Mouse (Mus musculus) naive thymus-derived CD4-positive, alpha-beta T cell, adult 2 months (primary cell): ENCODE measurements at regions not wholly inside any gene's neighbourhood (a gene's known extent, or its start where the extent isn't known, plus 50 kb on each side); places are given as distances from the start of the nearest gene placed in this dataset.

Source experiments
- DNase-seq: peaks from one replicate; pipeline ENCODE4 v3.0.0-alpha.2; 2011; ENCODE audit warnings: low read depth

GRCm38 (mm10) chr13:38751876-38752275, 93.0 kb upstream of the Eef1e1 start:
- no peak for DNase-seq

GRCm38 (mm10) chr13:38740066-38740465, 81.2 kb upstream of the Eef1e1 start:
- DNase-seq, result no peak

- no peak for DNase-seq
Measured at GRCm38 (mm10) chr13:38736361-38737035, 77.6 kb upstream of the Eef1e1 start.

GRCm38 (mm10) chr13:38735294-38735693, 76.4 kb upstream of the Eef1e1 start:
- DNase-seq, result no peak

- no peak for DNase-seq
Measured at GRCm38 (mm10) chr13:38733246-38733645, 74.4 kb upstream of the Eef1e1 start.

GRCm38 (mm10) chr13:38725452-38725851, 66.6 kb upstream of the Eef1e1 start:
- DNase-seq, result no peak

GRCm38 (mm10) chr13:38721166-38721565, 62.3 kb upstream of the Eef1e1 start:
- DNase-seq, result no peak

GRCm38 (mm10) chr13:38714838-38715237, 56.0 kb upstream of the Eef1e1 start:
- DNase-seq, result no peak
